Mouse (Mus musculus) cerebellum, adult 11-12 months (tissue): ENCODE data around the gene Alpl.

Experiments used
- DNase-seq: peaks from one replicate; pipeline ENCODE4 v3.0.0; 2022

Gene Alpl

DNA sequence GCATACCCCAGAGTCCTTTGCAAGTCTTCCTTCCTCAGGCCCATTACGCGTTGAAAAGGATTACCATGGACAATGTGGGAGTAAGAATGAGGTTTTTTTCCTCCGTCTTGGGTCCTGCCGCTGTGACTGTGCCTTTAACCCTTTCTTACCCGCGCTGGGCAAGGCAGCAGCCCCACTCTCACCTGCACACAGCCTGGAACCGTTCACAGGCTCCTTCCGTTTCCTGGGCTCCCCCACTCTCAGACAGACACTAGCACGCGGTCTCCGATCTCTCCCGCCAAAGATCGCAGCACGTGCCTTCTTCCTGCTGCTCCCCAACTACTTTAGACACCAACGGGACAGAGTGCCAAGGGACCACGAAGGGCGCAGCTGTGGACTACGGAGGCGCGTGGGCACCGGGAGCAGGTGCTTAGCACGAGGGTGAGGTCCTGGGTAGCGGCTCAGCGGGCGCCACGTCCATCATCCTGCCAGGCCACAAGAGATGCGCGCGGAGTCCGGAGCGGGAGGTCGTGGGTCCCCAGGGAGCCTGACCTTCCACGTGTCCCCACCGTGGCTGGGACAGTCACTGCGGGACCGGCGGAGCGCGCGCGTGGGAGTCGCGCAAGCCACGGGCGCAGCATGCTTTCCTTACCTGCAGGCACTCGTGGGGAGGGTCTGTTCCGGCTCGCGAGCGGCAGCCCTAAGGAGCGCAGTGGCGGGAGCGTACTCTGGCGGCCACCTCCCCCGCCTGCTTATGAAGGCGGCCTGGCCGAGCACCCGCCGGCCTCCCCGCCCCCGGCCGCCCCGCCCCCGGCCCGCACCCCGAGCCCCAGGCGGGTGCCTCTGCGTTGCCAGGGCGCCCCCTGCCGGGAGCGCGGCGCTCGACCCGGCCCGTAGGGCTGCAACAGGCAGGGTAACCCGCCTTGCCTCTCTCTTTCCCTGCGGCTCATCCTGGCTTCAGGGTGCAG is at the start of gene Alpl:
Gene Alpl (minus strand): TSS at position 774 of the 947 bp plus-strand sequence.
- DNase-seq = peak; percentile 39

DNA sequence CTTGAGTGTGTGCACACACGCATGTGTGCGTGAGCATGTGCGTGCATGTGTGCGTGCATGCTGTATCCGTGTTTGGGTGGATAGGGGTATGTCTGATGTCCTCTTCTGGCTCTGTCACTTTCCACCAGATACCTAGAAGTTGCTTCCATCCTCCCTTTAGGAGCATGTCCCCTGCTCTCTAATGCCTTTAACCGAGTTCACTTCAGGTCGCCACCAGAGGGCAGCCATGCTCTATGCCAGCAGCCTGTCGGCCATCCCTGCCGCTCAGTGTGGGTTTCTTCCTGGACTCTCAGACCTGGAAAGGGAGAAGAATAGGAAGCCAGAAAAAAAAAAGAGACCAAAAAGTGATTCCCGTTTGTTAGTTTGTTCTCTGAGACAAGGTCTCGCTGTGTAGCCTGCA is 48.5 kb upstream of the Alpl start:
- peak; percentile 68 for DNase-seq

GRCm38 (mm10) chr4:137839452-137839851 is 43.3 kb upstream of the Alpl start:
- no peak for DNase-seq

DNA sequence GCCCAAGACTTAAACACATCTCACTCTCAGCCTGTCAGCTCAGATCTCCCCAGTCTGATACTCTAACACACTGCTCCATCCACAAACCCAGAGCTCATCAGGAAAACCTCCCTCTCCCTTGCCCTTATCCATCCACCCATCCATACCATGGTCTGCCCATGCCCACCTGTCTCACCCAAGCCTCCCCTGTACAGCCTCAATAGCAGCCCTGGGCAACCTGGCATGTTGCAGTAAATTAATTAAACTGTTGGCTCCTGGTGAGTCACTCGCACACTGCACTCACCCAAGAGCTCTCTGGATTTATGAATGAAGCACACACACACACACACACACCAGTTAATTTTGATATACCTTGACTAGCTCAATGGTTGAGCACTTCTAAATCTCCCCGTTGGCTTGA is 42.6 kb upstream of the Alpl start:
- DNase-seq = no peak

GRCm38 (mm10) chr4:137837792-137838191 is 41.6 kb upstream of the Alpl start:
- DNase-seq = no peak

GRCm38 (mm10) chr4:137836741-137837140 is 40.6 kb upstream of the Alpl start:
- DNase-seq = no peak

DNA sequence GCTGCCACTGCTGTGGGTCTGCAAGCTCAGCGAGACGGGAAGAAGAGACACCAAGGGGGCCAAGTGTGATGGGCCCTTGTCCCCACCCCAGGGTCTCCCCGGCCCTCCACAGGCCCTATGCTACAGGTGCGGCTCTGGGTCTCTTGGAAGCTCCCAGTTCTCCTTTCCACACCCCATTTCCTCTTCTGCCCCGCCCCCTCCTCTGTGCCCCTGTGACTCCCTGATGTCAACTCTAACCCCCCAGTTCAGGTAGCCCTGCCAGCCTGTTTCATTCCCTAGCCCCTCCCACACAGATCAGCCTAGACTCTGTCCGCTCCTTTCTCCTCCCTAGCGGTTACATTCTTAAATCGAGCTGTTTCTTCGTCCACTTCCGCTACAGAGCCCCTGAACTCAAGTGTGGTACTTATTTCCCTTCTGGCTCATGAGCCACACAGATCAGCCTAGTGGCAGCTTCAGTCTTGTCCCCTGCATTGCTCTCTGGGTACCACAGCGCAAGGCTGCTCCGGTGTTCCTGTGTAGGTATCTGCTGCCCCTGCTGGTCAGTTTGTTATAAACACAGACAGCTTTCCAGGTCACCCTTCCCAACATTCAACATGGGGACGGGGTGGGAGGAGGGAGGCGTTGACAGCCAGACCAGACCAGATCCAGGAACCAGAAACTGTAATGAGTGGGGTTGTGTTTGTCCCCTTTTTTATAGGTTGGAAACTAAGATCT is 39.6 kb upstream of the Alpl start:
- peak; percentile 90 for DNase-seq

GRCm38 (mm10) chr4:137831598-137831997 is 35.4 kb upstream of the Alpl start:
- DNase-seq = no peak

DNA sequence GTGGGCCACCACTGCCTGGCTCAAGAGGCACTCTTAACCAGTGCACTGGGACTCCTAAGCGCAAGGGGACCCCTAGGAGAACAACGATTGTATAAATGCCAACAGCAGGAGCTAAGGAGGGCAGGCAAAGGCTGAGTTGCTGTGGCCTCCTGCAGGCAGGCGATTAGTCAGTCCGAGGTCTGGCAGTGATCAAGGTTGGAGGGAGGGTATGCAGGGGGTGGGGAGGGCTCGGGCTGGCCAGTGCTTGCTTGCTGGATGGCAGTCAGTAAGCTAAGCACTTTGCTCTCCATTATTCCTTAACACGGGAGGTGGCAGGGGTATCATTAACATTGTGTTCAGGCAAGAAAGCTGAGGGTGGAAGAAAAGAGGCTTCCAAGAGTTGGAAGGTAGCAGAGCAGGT is 34.2 kb upstream of the Alpl start:
- DNase-seq = no peak

GRCm38 (mm10) chr4:137824881-137825280 is 28.7 kb upstream of the Alpl start:
- DNase-seq = no peak

DNA sequence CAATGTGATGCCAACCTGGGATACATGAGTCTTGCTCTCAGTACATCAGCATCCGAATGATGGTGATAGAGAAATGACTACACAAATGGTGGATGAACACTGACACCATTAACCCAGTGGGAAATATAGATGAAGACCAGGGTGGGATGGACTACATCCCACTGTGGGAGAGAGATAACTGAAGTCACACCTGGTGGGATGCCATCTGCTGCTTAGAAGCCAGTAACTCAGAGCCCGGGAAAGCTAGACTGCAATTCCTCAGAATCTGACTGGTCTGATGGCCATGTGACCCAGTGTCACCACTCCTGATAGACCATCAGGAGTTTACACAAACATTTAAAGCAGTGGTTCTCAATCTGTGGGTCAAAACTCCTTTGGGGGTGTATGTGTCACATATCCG is 27.4 kb upstream of the Alpl start:
- DNase-seq = no peak

GRCm38 (mm10) chr4:137822537-137822936 is 26.4 kb upstream of the Alpl start:
- no peak for DNase-seq

GRCm38 (mm10) chr4:137820721-137821120 is 24.5 kb upstream of the Alpl start:
- no peak for DNase-seq

- DNase-seq = no peak
These were observed 23.3 kb upstream of the Alpl start for GRCm38 (mm10) chr4:137819487-137819886.

DNA sequence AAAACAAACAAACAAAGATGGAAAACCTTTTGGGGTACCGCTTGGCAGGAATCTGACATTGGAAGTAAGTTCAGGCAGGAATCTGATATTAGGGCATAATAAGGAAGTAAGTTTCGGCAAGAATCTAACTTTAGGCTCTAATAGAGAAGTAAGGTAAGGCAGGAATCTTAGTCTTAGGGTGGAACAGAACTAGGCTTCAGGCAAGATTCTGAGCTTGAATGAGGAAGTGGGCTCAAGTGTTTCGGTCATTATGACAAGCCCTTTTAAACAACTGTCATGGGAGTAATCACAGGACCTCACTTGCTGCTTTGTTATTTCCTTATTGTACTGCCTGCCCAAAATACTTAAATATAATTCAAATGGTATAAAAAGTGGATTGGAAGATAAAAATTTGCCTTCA is 22.2 kb upstream of the Alpl start:
- DNase-seq = no peak

- no peak for DNase-seq
These were observed 20.0 kb upstream of the Alpl start for GRCm38 (mm10) chr4:137816216-137816615.

GRCm38 (mm10) chr4:137815473-137815872 is 19.3 kb upstream of the Alpl start:
- no peak for DNase-seq

- DNase-seq = no peak
These were observed 18.0 kb upstream of the Alpl start for GRCm38 (mm10) chr4:137814140-137814539.

- no peak for DNase-seq
These were observed 16.9 kb upstream of the Alpl start for GRCm38 (mm10) chr4:137812946-137813708.

DNA sequence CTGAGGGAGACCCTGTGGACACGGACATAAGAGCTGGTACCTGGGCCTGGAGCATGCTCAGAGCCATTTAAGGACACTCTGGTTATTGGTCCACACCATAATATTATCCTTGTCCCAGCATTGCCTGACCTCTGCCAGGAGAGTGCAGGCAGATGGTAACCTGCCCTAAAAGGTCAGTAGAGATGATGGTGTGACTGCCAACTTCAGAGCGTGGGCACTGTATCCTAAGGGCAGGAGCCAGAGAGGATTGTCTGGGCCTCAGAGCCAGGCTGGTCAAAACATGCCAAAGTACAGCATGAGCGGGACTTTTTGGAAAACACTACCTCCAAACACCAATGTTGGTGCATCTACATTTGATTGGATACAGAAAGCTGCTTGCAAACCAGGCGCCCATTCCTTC is 13.8 kb upstream of the Alpl start:
- DNase-seq = no peak

GRCm38 (mm10) chr4:137807301-137807851 is 11.2 kb upstream of the Alpl start:
- peak; percentile 40 for DNase-seq

DNA sequence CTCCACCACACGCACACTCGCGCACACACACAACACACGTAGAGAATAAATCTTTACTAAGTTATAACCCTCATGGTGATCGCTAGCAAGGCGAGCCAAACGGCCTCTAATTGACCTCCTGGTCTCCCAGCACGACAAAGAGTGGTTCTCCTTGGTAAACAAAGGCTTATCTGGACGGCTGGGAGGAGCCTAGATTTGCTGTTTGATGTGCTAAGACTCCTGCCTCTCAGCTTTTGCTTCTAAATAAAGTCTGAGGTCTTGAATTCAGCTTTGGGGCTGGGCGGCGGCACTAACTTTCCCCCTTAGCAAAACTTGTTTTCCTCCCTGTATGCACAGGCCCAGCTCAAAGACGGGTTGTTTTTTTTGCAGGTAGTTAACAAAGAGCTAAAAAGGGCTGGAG is 5.0 kb upstream of the Alpl start:
- no peak for DNase-seq

DNA sequence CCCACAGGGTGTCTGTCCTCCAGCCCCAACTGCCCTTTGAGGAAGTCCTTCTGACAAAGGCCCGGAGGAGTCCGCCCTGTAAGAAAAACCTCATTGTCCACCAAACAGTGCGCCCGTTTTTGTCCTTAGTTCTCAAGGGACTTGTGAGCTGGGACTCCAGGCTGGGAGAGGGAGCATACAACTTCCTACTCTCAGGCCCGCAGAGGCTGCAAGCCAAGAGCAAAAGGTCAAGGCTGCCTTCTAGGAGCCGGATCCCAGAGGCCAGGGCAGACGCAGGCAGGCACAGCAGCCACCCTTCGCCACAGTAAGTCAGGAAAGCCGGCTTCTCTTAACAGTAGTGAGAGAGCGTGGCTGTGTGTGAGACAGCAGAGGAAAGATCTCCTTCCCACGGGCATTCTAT is 4.1 kb upstream of the Alpl start:
- no peak for DNase-seq
